Mouse (Mus musculus): ENCODE data around the gene Slc16a11. TPM values are rescaled to one million over a fixed set of nuclear protein-coding genes. Genes with fewer than 3 reads are reported as not detected.

Gene Slc16a11
- polyA plus RNA-seq, 1 experiment: 4.5 TPM

- 68% methylated on average over 8 of the region's 8 CpGs for WGBS
- DNase-seq (ENCODE audit: low read depth, low spot score): no peak
Measured at GRCm38 (mm10) chr11:70199107-70199506, 13.4 kb upstream of the Slc16a11 start.

- WGBS: 96% methylated on average over 5 of the region's 5 CpGs
- DNase-seq (ENCODE audit: low read depth, low spot score): no peak
Measured at GRCm38 (mm10) chr11:70200036-70200608, 12.4 kb upstream of the Slc16a11 start.

GRCm38 (mm10) chr11:70201691-70202090 lies 10.9 kb upstream of the Slc16a11 start:
- WGBS: 42% methylated on average over 5 of the region's 5 CpGs
- no peak for DNase-seq (ENCODE audit: low read depth, low spot score)

GRCm38 (mm10) chr11:70206801-70207200 lies 5.8 kb upstream of the Slc16a11 start:
- DNase-seq (ENCODE audit: low read depth, low spot score): no peak
- 78% methylated on average over 2 of the region's 2 CpGs for WGBS

- no peak for DNase-seq (ENCODE audit: low read depth, low spot score)
- 73% methylated on average over 7 of the region's 7 CpGs for WGBS
Measured at GRCm38 (mm10) chr11:70207283-70207682, 5.3 kb upstream of the Slc16a11 start.

GRCm38 (mm10) chr11:70208778-70209388 lies 3.7 kb upstream of the Slc16a11 start:
- no peak for DNase-seq (ENCODE audit: low read depth, low spot score)
- 63% methylated on average over 5 of the region's 5 CpGs for WGBS

- 75% methylated on average over 2 of the region's 2 CpGs for WGBS
- no peak for DNase-seq (ENCODE audit: low read depth, low spot score)
Measured at GRCm38 (mm10) chr11:70210681-70211080, 1.9 kb upstream of the Slc16a11 start.

- WGBS: 78% methylated on average over 6 of the region's 6 CpGs
- DNase-seq (ENCODE audit: low read depth, low spot score): no peak
Measured at GRCm38 (mm10) chr11:70211972-70212371, 580 bp upstream of the Slc16a11 start.

GRCm38 (mm10) chr11:70212896-70213295 lies 344 bp downstream of the Slc16a11 start:
- DNase-seq (ENCODE audit: low read depth, low spot score): peak; percentile 93
- WGBS: 5% methylated on average over 9 of the region's 9 CpGs

GRCm38 (mm10) chr11:70213736-70214135 lies 1.2 kb downstream of the Slc16a11 start:
- WGBS: 6% methylated on average over 26 of the region's 26 CpGs
- DNase-seq (ENCODE audit: low read depth, low spot score): no peak

GRCm38 (mm10) chr11:70214191-70214855 lies 1.8 kb downstream of the Slc16a11 start:
- no peak for DNase-seq (ENCODE audit: low read depth, low spot score)
- WGBS: 4% methylated on average over 46 of the region's 46 CpGs

- DNase-seq (ENCODE audit: low read depth, low spot score): no peak
- 52% methylated on average over 18 of the region's 18 CpGs for WGBS
Measured at GRCm38 (mm10) chr11:70214856-70215209, 2.3 kb downstream of the Slc16a11 start.

- DNase-seq (ENCODE audit: low read depth, low spot score): no peak
- WGBS: 73% methylated on average over 22 of the region's 22 CpGs
Measured at GRCm38 (mm10) chr11:70215301-70215700, 2.7 kb downstream of the Slc16a11 start.

GRCm38 (mm10) chr11:70216103-70216502 lies 3.6 kb downstream of the Slc16a11 start:
- WGBS: 80% methylated on average over 3 of the region's 3 CpGs
- DNase-seq (ENCODE audit: low read depth, low spot score): no peak

- WGBS: 30% methylated on average over 4 of the region's 4 CpGs
Measured at GRCm38 (mm10) chr11:70218039-70218438, 5.5 kb downstream of the Slc16a11 start.

GRCm38 (mm10) chr11:70218741-70219470 lies 6.4 kb downstream of the Slc16a11 start:
- WGBS: 73% methylated on average over 15 of the region's 15 CpGs
- no peak for DNase-seq (ENCODE audit: low read depth, low spot score)

More at GRCm38 (mm10) chr11:70218039-70218438, 5.5 kb downstream of the Slc16a11 start:
- no peak for DNase-seq (ENCODE audit: low read depth, low spot score)

- DNase-seq (ENCODE audit: low read depth, low spot score): no peak
- WGBS: 52% methylated on average over 7 of the region's 7 CpGs
Measured at GRCm38 (mm10) chr11:70219873-70220272, 7.3 kb downstream of the Slc16a11 start.

- under 1% methylated on average over 24 of the region's 24 CpGs for WGBS
- DNase-seq (ENCODE audit: low read depth, low spot score): no peak
Measured at GRCm38 (mm10) chr11:70220323-70220722, 7.8 kb downstream of the Slc16a11 start.

- DNase-seq (ENCODE audit: low read depth, low spot score): peak; percentile 95
- WGBS: under 1% methylated on average over 28 of the region's 28 CpGs
Measured at GRCm38 (mm10) chr11:70220731-70221602, 8.4 kb downstream of the Slc16a11 start, which contains the start of gene Slc16a13. Gene Slc16a13, minus strand, starts transcription at chr11:70221064.
